Mouse (Mus musculus): ENCODE measurements around the gene Azin2.

- TF ChIP-seq CTCF (IDR thresholded peaks at IDR 0.05; ENCODE audit: low read depth, low read length): no peak
- no peak for TF ChIP-seq POLR2A (IDR thresholded peaks at IDR 0.05; ENCODE audit: insufficient read depth, low read length)
Measured at GRCm38 (mm10) chr4:128953851-128954250, 8.4 kb downstream of the Azin2 start.

Data from ES-Bruce4 (cell line).